Mouse (Mus musculus) left cerebral cortex, adult 2 months (tissue): ENCODE results near the gene Amigo1. TPM values are rescaled to one million over a fixed set of nuclear protein-coding genes. Genes with fewer than 3 reads are reported as not detected.

ENCODE experiments used
- DNase-seq, 2 experiments: peaks; one replicate each; pipeline ENCODE4 v3.0.0; 2021 to 2022; ENCODE audit warnings: low spot score in 2 of 2, mixed read lengths in 1 of 2; ENCODE audit errors: extremely low spot score in 1 of 2
- H3K27ac ChIP-seq: fragments of 200-600 bp; 2 replicates; pipeline ENCODE4 v1.8.1; 2022
- H3K4me3 ChIP-seq: fragments of 200-600 bp; 2 replicates; pipeline ENCODE4 v1.8.1; 2022
- CTCF ChIP-seq: fragments of 200-600 bp; IDR thresholded peaks from 2 replicates; pipeline ENCODE4 v1.8.1; 2022; ENCODE audit warnings: antibody characterized with exemption, mild to moderate bottlenecking, moderate library complexity
- intact Hi-C: fragments of 180-260 bp; cut with DNase I; formaldehyde crosslinking; loops from one replicate; pipeline ENCODE4 v1.15.1; 2025
- total RNA-seq, 2 experiments: library from RNA; stranded (reverse); gene quantifications; 2 replicates each; pipeline ENCODE4 v1.2.3; 2021

The Amigo1 gene
- total RNA-seq, 2 experiments from 2014 or later = 80.2 to 82.8 TPM

- no peak for DNase-seq
- H3K4me3 ChIP-seq = no peak overlapping the region
- intact Hi-C loops = loop anchor here (1.0 to 2.0 kb wide), 2 partner anchors 40 to 93 kb away; partner anchors contain the start of gene Psma5
- no peak overlapping the region for H3K27ac ChIP-seq
- TF ChIP-seq CTCF = no peak
Observed at GRCm38 (mm10) chr3:108164091-108164490, 22.0 kb upstream of the Amigo1 start.

GRCm38 (mm10) chr3:108164807-108165206 is 21.3 kb upstream of the Amigo1 start:
- Histone ChIP-seq H3K4me3 (peak overlapping the region; percentile 25; the same call in 1 of the 2 replicates), H3K27ac (peak overlapping the region; percentile 32; the same call in 1 of the 2 replicates)
- TF ChIP-seq CTCF = peak; percentile 99
- peak; percentile 78 to 88 for DNase-seq
- intact Hi-C loops = loop anchor here (1.0 to 5.0 kb wide), 3 partner anchors 39 to 222 kb away; partner anchors contain the start of gene Psma5

GRCm38 (mm10) chr3:108165532-108166315 is 20.4 kb upstream of the Amigo1 start:
- DNase-seq = no peak
- no peak overlapping the region for H3K4me3 ChIP-seq
- intact Hi-C loops = loop anchor here (2.0 to 5.0 kb wide), 2 partner anchors 91 to 222 kb away; partner anchors contain the start of gene Psma5
- H3K27ac ChIP-seq = peak overlapping the region; percentile 38; the same call in 1 of the 2 replicates
- TF ChIP-seq CTCF = no peak

GRCm38 (mm10) chr3:108166486-108167211 is 19.5 kb upstream of the Amigo1 start:
- H3K27ac ChIP-seq = peak overlapping the region; percentile 45; the same call in 1 of the 2 replicates
- intact Hi-C loops = loop anchor here (5.0 kb wide), 1 partner anchor 221 kb away; no protein-coding TSS in a partner anchor
- H3K4me3 ChIP-seq = no peak overlapping the region
- peak in 1 of 2 experiments; percentile 46 for DNase-seq
- peak; percentile 41 for TF ChIP-seq CTCF

- intact Hi-C loops = loop anchor here (5.0 kb wide), 1 partner anchor 220 kb away; no protein-coding TSS in a partner anchor
- no peak for DNase-seq
- no peak for TF ChIP-seq CTCF
- no peak overlapping the region for H3K4me3 ChIP-seq
- H3K27ac ChIP-seq = no peak overlapping the region
Observed at GRCm38 (mm10) chr3:108167499-108167898, 18.6 kb upstream of the Amigo1 start.

- Histone ChIP-seq H3K4me3 (no peak overlapping the region), H3K27ac (no peak overlapping the region)
- no peak for DNase-seq
- intact Hi-C loops = loop anchor here (5.0 kb wide), 1 partner anchor 218 kb away; no protein-coding TSS in a partner anchor
- no peak for TF ChIP-seq CTCF
Observed at GRCm38 (mm10) chr3:108169199-108169598, 16.9 kb upstream of the Amigo1 start.

GRCm38 (mm10) chr3:108174672-108175531 is 11.2 kb upstream of the Amigo1 start:
- DNase-seq = peak; percentile 69 to 73
- intact Hi-C loops = no loop called here
- no peak for TF ChIP-seq CTCF
- peak overlapping the region; percentile 78 for H3K27ac ChIP-seq
- H3K4me3 ChIP-seq = no peak overlapping the region

- peak; percentile 14 for TF ChIP-seq CTCF
- no peak for DNase-seq
- Histone ChIP-seq H3K27ac (no peak overlapping the region), H3K4me3 (no peak overlapping the region)
- intact Hi-C loops = no loop called here
Observed at GRCm38 (mm10) chr3:108178756-108179715, 7.1 kb upstream of the Amigo1 start.

GRCm38 (mm10) chr3:108180514-108180913 is 5.6 kb upstream of the Amigo1 start:
- no peak overlapping the region for H3K4me3 ChIP-seq
- no peak for TF ChIP-seq CTCF
- no peak overlapping the region for H3K27ac ChIP-seq
- intact Hi-C loops = no loop called here
- no peak for DNase-seq

GRCm38 (mm10) chr3:108184742-108185141 is 1.4 kb upstream of the Amigo1 start:
- TF ChIP-seq CTCF = no peak
- Histone ChIP-seq H3K4me3 (no peak overlapping the region), H3K27ac (no peak overlapping the region)
- intact Hi-C loops = no loop called here
- DNase-seq = no peak
